Mouse (Mus musculus) megakaryocyte, embryonic 14.5 days (primary cell): ENCODE results near the gene Gm43518. TPM values are rescaled to one million over a fixed set of nuclear protein-coding genes. Genes with fewer than 3 reads are reported as not detected.

Experiments
- H3K27me3 ChIP-seq: replicated peaks from 2 replicates; pipeline ENCODE3; 2012; ENCODE audit warnings: inconsistent platforms
- H3K36me3 ChIP-seq: replicated peaks from 2 replicates; pipeline ENCODE3; 2012; ENCODE audit warnings: low read length, inconsistent platforms, mixed read lengths
- H3K4me1 ChIP-seq: 2 replicates; pipeline ENCODE4 v1.6.1; 2012; ENCODE audit warnings: inconsistent platforms
- H3K4me3 ChIP-seq: replicated peaks from 2 replicates; pipeline ENCODE3; 2012; ENCODE audit warnings: moderate library complexity, mild to moderate bottlenecking, inconsistent platforms
- H3K9me3 ChIP-seq: 2 replicates; pipeline ENCODE4 v1.6.1; 2012; ENCODE audit warnings: inconsistent platforms
- FLI1 ChIP-seq: IDR thresholded peaks from 2 replicates; pipeline ENCODE4 v1.6.1; 2012; ENCODE audit warnings: low read length, inconsistent platforms, mixed read lengths
- GATA1 ChIP-seq: IDR thresholded peaks from 3 replicates; pipeline ENCODE4 v1.6.1; 2012; ENCODE audit warnings: mixed read lengths, low read length, inconsistent platforms, borderline replicate concordance
- polyA plus RNA-seq: library from polyadenylated mRNA; stranded (reverse); fragments of >175 nt; gene quantifications from 2 replicates; pipeline ENCODE4 v1.2.3, GENCODE M21; 2012; ENCODE audit warnings: low replicate concordance; ENCODE audit not compliant: insufficient read depth

Gm43518 gene
- polyA plus RNA-seq, 1 experiment: not detected

- peaks cover 15% of the 10 kb centered on the region for H3K4me1 ChIP-seq
- H3K36me3 ChIP-seq: no peaks in the 10 kb centered on the region
- no peak overlapping the region for H3K4me3 ChIP-seq
- TF ChIP-seq GATA1 (no peak), FLI1 (no peak)
- H3K9me3 ChIP-seq: no peaks in the 10 kb centered on the region
- no peaks in the 10 kb centered on the region for H3K27me3 ChIP-seq
These were observed 30.8 kb upstream of the Gm43518 start for GRCm38 (mm10) chr5:123896395-123896794.

DNA sequence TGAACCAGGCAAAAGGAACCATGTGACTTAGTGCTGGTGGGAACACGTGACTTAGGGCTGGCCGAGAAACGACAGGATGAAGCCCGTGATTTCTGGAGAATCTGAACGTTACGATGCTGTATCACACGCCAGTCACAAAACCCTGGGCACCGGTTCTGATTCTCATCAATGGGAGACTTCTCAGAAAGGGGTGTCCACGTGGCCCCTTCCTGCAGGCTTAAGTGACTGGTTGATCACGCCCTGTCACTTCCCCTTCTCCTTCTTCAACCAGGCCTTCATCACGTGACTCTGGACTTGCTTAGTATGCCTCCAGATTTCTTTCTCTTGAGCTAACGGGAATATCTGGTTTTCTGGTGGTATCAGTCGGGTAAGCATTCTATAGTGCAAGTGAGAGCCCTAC lies 29.9 kb upstream of the Gm43518 start:
- TF ChIP-seq GATA1: no peak
- no peak for TF ChIP-seq FLI1
- no peak overlapping the region for H3K4me3 ChIP-seq

GRCm38 (mm10) chr5:123904059-123904672 lies 23.1 kb upstream of the Gm43518 start:
- peaks cover 2% of the 10 kb centered on the region for H3K27me3 ChIP-seq
- TF ChIP-seq GATA1 (no peak), FLI1 (no peak)
- H3K9me3 ChIP-seq: no peaks in the 10 kb centered on the region
- no peak overlapping the region for H3K4me3 ChIP-seq
- peaks cover 11% of the 10 kb centered on the region for H3K36me3 ChIP-seq
- H3K4me1 ChIP-seq: peaks cover 38% of the 10 kb centered on the region

More for the DNA sequence above, 29.9 kb upstream of the Gm43518 start:
- no peaks in the 10 kb centered on the region for H3K27me3 ChIP-seq
- peaks cover 10% of the 10 kb centered on the region for H3K4me1 ChIP-seq
- no peaks in the 10 kb centered on the region for H3K9me3 ChIP-seq
- no peaks in the 10 kb centered on the region for H3K36me3 ChIP-seq

DNA sequence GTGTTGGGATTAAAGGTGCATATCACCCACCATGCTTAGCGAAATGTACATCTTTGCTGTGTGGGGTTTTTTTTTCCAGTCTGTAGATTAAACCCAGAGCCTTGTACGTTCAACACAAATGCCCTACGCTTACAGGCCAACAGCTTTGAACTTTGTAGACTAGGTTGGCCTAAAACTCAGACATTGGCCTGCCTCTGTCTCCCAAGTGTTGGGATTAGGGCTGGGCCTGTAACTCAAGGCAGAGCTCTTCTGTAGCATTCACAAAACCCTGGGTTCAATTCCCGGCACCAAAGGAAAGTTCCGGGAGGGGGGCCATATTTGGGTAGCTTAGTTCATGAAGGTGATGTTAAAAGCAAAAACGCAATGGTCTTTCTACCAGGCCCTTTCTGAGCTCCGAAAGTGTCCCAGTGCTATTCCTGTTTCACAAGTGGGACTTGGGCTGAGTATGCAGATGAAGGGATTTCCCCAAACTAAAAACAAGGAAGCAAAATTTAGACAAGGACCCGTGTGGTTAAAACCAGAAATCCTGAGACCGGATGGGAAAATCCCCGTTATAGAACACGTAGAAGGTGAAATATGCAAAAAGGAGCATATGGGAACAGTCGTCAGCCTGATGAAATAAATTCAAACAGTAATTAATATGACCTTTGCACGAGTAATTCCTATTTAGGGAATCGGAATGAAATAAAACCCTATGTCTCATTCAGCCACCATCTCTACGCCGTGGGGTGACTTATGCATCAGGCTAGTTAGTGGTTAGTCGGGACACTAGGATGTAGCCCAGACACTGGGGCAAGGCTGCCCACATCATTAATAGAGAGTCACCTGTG lies 20.9 kb upstream of the Gm43518 start:
- Histone ChIP-seq H3K9me3 (no peaks in the 10 kb centered on the region), H3K27me3 (peaks cover 2% of the 10 kb centered on the region), H3K36me3 (peaks cover 31% of the 10 kb centered on the region), H3K4me3 (peak overlapping the region; percentile 97), H3K4me1 (peaks cover 50% of the 10 kb centered on the region)
- TF ChIP-seq GATA1: no peak

GRCm38 (mm10) chr5:123906976-123907630 lies 20.1 kb upstream of the Gm43518 start, which contains the start of gene Denr:
Gene Denr (plus strand): TSS chr5:123907175.
- Histone ChIP-seq H3K4me1 (peaks cover 50% of the 10 kb centered on the region), H3K27me3 (peaks cover 2% of the 10 kb centered on the region), H3K36me3 (peaks cover 36% of the 10 kb centered on the region), H3K9me3 (no peaks in the 10 kb centered on the region), H3K4me3 (peak within 1 kb of the TSS; percentile 97)
- TF ChIP-seq FLI1 (no peak), GATA1 (no peak)

GRCm38 (mm10) chr5:123907631-123907977 lies 19.6 kb upstream of the Gm43518 start:
- peaks cover 41% of the 10 kb centered on the region for H3K36me3 ChIP-seq
- peaks cover 2% of the 10 kb centered on the region for H3K27me3 ChIP-seq
- peak overlapping the region; percentile 97 for H3K4me3 ChIP-seq
- no peaks in the 10 kb centered on the region for H3K9me3 ChIP-seq
- TF ChIP-seq GATA1: no peak
- TF ChIP-seq FLI1: no peak
- peaks cover 54% of the 10 kb centered on the region for H3K4me1 ChIP-seq

- H3K9me3 ChIP-seq: no peaks in the 10 kb centered on the region
- TF ChIP-seq FLI1 (no peak), GATA1 (no peak)
- H3K36me3 ChIP-seq: peaks cover 89% of the 10 kb centered on the region
- H3K4me1 ChIP-seq: peaks cover 38% of the 10 kb centered on the region
- no peaks in the 10 kb centered on the region for H3K27me3 ChIP-seq
- H3K4me3 ChIP-seq: peak overlapping the region; percentile 71
These were observed 12.4 kb upstream of the Gm43518 start for GRCm38 (mm10) chr5:123914852-123915251.

GRCm38 (mm10) chr5:123922112-123922511 lies 5.1 kb upstream of the Gm43518 start:
- H3K36me3 ChIP-seq: peaks cover 93% of the 10 kb centered on the region

DNA sequence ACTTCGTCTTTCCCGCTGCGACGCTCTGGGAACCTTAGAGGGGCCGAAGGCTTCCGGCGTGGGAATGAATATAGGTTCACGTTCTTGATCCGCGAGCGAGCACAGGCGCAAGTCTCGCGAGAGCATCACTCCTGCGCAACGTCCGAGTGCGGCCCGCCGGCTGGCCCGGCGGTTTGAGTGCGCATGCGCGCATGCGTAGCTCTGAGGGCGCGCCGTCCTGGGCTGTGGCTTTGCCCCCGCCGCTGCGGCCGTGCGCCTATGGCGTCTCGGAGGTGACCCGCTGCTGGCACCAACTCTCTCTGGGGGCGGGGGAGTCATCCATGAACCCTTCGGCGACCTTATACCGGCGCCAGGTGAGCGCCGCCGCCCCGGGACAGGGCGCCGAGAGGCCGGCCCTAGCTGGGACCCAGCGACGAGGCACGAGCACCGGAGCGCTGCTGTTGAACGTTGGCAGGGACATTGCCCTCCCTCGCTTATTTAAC lies 3.3 kb downstream of the Gm43518 start, which contains the start of gene Ccdc62:
TSS of gene Ccdc62 (plus strand) at position 172 of the 482 bp plus-strand sequence.
- peak within 1 kb of the TSS; percentile 99 for H3K4me3 ChIP-seq
- H3K9me3 ChIP-seq: no peaks in the 10 kb centered on the region
- peaks cover 34% of the 10 kb centered on the region for H3K36me3 ChIP-seq
- H3K4me1 ChIP-seq: peaks cover 33% of the 10 kb centered on the region
- TF ChIP-seq GATA1 (no peak), FLI1 (no peak)
- no peaks in the 10 kb centered on the region for H3K27me3 ChIP-seq

More at GRCm38 (mm10) chr5:123922112-123922511, 5.1 kb upstream of the Gm43518 start:
- Histone ChIP-seq H3K4me1 (no peaks in the 10 kb centered on the region), H3K27me3 (no peaks in the 10 kb centered on the region), H3K9me3 (no peaks in the 10 kb centered on the region), H3K4me3 (no peak overlapping the region)
- no peak for TF ChIP-seq GATA1
- no peak for TF ChIP-seq FLI1
